Mouse (Mus musculus): ENCODE measurements around the gene Actrt3.

DNA sequence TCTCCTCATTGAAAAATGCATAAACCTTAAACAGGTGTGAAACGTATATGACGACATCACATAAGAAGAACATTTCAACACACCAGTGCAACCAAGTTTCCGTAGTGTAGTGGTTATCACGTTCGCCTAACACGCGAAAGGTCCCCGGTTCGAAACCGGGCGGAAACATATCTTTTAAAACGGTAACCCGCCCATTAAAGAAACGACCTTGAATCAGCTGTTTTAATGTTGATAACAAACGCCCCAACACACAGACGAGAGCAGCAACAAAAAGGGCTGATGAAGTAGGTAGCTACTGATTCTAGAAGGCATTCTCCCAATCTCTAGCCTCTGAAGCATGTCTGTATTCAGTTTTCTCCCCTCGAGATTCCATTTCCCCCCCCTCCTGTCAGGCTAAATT lies 1.4 kb upstream of the Actrt3 start:
- TF ChIP-seq CTCF (IDR thresholded peaks at IDR 0.05; ENCODE audit: low read depth, low read length) (no peak), GATA2 (IDR thresholded peaks at IDR 0.05; ENCODE audit: borderline replicate concordance, low read depth, low read length) (no peak), POLR2AphosphoS5 (IDR thresholded peaks at IDR 0.05; ENCODE audit: insufficient replicate concordance, low read depth, low read length) (no peak), GATA1 (IDR thresholded peaks at IDR 0.05; ENCODE audit: borderline replicate concordance, low read length) (no peak), TAL1 (conservative IDR thresholded peaks at IDR 0.05; ENCODE audit: low read depth, low read length) (no peak)

All from G1E (cell line).